Mouse (Mus musculus): ENCODE measurements around the gene Ankrd27. TPM values are rescaled to one million over a fixed set of nuclear protein-coding genes. Genes with fewer than 3 reads are reported as not detected.

The Ankrd27 gene
- total and polyA plus RNA-seq, 3 experiments, result 49.0 to 103 (median 74.9) TPM

GRCm38 (mm10) chr7:35626038-35626437, 40.0 kb downstream of the Ankrd27 start:
- no peak overlapping the region for H3K27ac ChIP-seq (ENCODE audit: control insufficient read depth, low read depth, low read length)
- no peak overlapping the region for H3K9ac ChIP-seq (ENCODE audit: control insufficient read depth, low read depth, low read length, poor library complexity, severe bottlenecking)
- H3K36me3 ChIP-seq (ENCODE audit: control insufficient read depth in 1 of 2, insufficient read depth in 2 of 2, low read length in 2 of 2), result peaks cover 0 to 17% of the 10 kb centered on the region in 2 experiments; a peak in 2 of 4 replicates
- H3K79me2 ChIP-seq (ENCODE audit: control insufficient read depth, insufficient read depth, low read length, poor library complexity), result no peaks in the 10 kb centered on the region
- TF ChIP-seq ZMIZ1 (IDR thresholded peaks at IDR 0.05; ENCODE audit: low read depth, low read length) (no peak), CTCF (IDR thresholded peaks at IDR 0.05 in 2 of 3, conservative IDR thresholded peaks at IDR 0.05 in 1 of 3; ENCODE audit: control insufficient read depth in 1 of 3, insufficient read depth in 1 of 3, low read depth in 2 of 3, low read length in 3 of 3, poor library complexity in 1 of 3, severe bottlenecking in 1 of 3) (peak; percentile 47 to 53 (median 51)), MAFK (IDR thresholded peaks at IDR 0.05; ENCODE audit: borderline replicate concordance, low read depth, low read length) (no peak), MXI1 (IDR thresholded peaks at IDR 0.05; ENCODE audit: low read depth, low read length) (0 out of 2 replicates have a peak, but pooled peaks have one; percentile 45), MAX (IDR thresholded peaks at IDR 0.05; ENCODE audit: low read length) (peak; percentile 76), USF2 (IDR thresholded peaks at IDR 0.05; ENCODE audit: borderline replicate concordance in 1 of 2, insufficient read depth in 1 of 2, low read depth in 1 of 2, low read length in 2 of 2) (no peak), SMC3 (IDR thresholded peaks at IDR 0.05; ENCODE audit: low read depth, low read length) (peak; percentile 25), TBP (IDR thresholded peaks at IDR 0.05; ENCODE audit: low read depth, low read length) (no peak), EP300 (IDR thresholded peaks at IDR 0.05; ENCODE audit: low read depth in 1 of 2, low read length in 2 of 2) (no peak), MYC (IDR thresholded peaks at IDR 0.05; ENCODE audit: low read depth, low read length) (peak; percentile 89)
- H3K4me3 ChIP-seq (ENCODE audit: control insufficient read depth in 1 of 2, insufficient read depth in 1 of 2, low read depth in 2 of 2, low read length in 2 of 2), result no peak overlapping the region
- H3K27me3 ChIP-seq (ENCODE audit: control insufficient read depth in 1 of 2, insufficient read depth in 2 of 2, low read length in 2 of 2), result no peaks in the 10 kb centered on the region
- peak; percentile 58 for DNase-seq (ENCODE audit: low read depth, low spot score)
- H3K9me3 ChIP-seq (replicated peaks; ENCODE audit: insufficient read depth, low read length), result no peaks in the 10 kb centered on the region
- no peaks in the 10 kb centered on the region for H3K4me1 ChIP-seq (ENCODE audit: control insufficient read depth in 1 of 2, insufficient read depth in 2 of 2, low read length in 2 of 2)

DNA sequence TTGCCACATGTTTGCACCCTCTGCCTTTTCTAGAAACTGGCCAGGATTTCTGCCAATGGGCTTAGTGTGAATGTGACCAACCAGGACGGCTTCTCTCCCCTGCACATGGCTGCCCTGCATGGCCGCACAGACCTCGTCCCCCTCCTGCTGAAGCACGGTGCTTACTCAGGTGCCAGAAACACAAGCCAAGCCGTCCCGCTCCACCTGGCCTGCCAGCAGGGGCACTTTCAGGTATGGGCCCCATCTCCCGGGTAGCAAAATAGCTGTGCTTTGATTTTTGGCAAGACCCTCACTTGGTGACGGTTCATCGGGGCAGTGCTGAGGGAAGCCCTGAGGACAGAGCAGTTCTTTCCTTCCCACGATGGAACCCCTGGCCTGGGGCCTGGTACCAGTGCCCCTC, 41.3 kb downstream of the Ankrd27 start:
- Histone ChIP-seq H3K4me3 (ENCODE audit: control insufficient read depth in 1 of 2, insufficient read depth in 1 of 2, low read depth in 2 of 2, low read length in 2 of 2) (no peak overlapping the region), H3K9me3 (replicated peaks; ENCODE audit: insufficient read depth, low read length) (no peaks in the 10 kb centered on the region), H3K4me1 (ENCODE audit: control insufficient read depth in 1 of 2, insufficient read depth in 2 of 2, low read length in 2 of 2) (no peaks in the 10 kb centered on the region), H3K36me3 (ENCODE audit: control insufficient read depth in 1 of 2, insufficient read depth in 2 of 2, low read length in 2 of 2) (peaks cover 0 to 19% of the 10 kb centered on the region in 2 experiments; a peak in 2 of 4 replicates), H3K79me2 (ENCODE audit: control insufficient read depth, insufficient read depth, low read length, poor library complexity) (no peaks in the 10 kb centered on the region), H3K27ac (ENCODE audit: control insufficient read depth, low read depth, low read length) (no peak overlapping the region), H3K9ac (ENCODE audit: control insufficient read depth, low read depth, low read length, poor library complexity, severe bottlenecking) (no peak overlapping the region), H3K27me3 (ENCODE audit: control insufficient read depth in 1 of 2, insufficient read depth in 2 of 2, low read length in 2 of 2) (no peaks in the 10 kb centered on the region)
- TF ChIP-seq TAL1 (IDR thresholded peaks at IDR 0.05; ENCODE audit: low read length) (no peak), USF1 (IDR thresholded peaks at IDR 0.05; ENCODE audit: low read depth, low read length) (no peak), TBP (IDR thresholded peaks at IDR 0.05; ENCODE audit: low read depth, low read length) (no peak), CHD1 (IDR thresholded peaks at IDR 0.05; ENCODE audit: low read depth, low read length) (no peak), NELFE (IDR thresholded peaks at IDR 0.05; ENCODE audit: low read depth, low read length) (no peak), POLR2A (IDR thresholded peaks at IDR 0.05; ENCODE audit: control insufficient read depth in 1 of 2, insufficient read depth in 1 of 2, low read depth in 1 of 2, low read length in 2 of 2, poor library complexity in 1 of 2) (no peak), HCFC1 (IDR thresholded peaks at IDR 0.05; ENCODE audit: low read depth, low read length) (no peak), MYB (IDR thresholded peaks at IDR 0.05; ENCODE audit: low read depth, low read length) (no peak), ZC3H11A (IDR thresholded peaks at IDR 0.05; ENCODE audit: low read depth, low read length) (no peak), MAX (IDR thresholded peaks at IDR 0.05; ENCODE audit: low read length) (no peak), UBTF (IDR thresholded peaks at IDR 0.05; ENCODE audit: borderline replicate concordance, insufficient read depth, low read depth, low read length) (no peak)
- DNase-seq (ENCODE audit: low read depth, low spot score), result no peak
